Mouse (Mus musculus) MEL (cell line): ENCODE data around the gene Olfml3. TPM values are rescaled to one million over a fixed set of nuclear protein-coding genes. Genes with fewer than 3 reads are reported as not detected.

ENCODE experiments used
- DNase-seq: peaks from one replicate; pipeline ENCODE4 v3.0.0; 2011; ENCODE audit warnings: low read depth, low spot score
- H3K27ac ChIP-seq: 2 replicates; pipeline ENCODE4 v1.5.1; 2012; ENCODE audit warnings: low read depth, mild to moderate bottlenecking, control low read depth, low read length, moderate library complexity; ENCODE audit not compliant: control insufficient read depth
- H3K27me3 ChIP-seq, 2 experiments: fragments of 150-350 bp in 1 of 2; sonication (generic) in 1 of 2; 2 replicates each; pipeline ENCODE4 v1.6.1; 2012; ENCODE audit warnings: low read length in 2 of 2, mild to moderate bottlenecking in 2 of 2, improper control_type of control experiment in 1 of 2, moderate library complexity in 1 of 2; ENCODE audit not compliant: insufficient read depth in 2 of 2, control insufficient read depth in 1 of 2
- H3K36me3 ChIP-seq, 2 experiments: 2 replicates each; pipeline ENCODE4 v1.6.1; 2012 to 2014; ENCODE audit warnings: low read length in 2 of 2, improper control_type of control experiment in 1 of 2, inconsistent platforms in 1 of 2, mild to moderate bottlenecking in 1 of 2; ENCODE audit not compliant: insufficient read depth in 2 of 2, control insufficient read depth in 1 of 2
- H3K4me1 ChIP-seq, 2 experiments: fragments of 150-350 bp in 1 of 2; sonication (generic) in 1 of 2; 2 replicates each; pipeline ENCODE4 v1.6.1; 2012; ENCODE audit warnings: low read length in 2 of 2, improper control_type of control experiment in 1 of 2, mild to moderate bottlenecking in 1 of 2; ENCODE audit not compliant: insufficient read depth in 2 of 2, control insufficient read depth in 1 of 2
- H3K4me3 ChIP-seq, 2 experiments: fragments of 150-350 bp in 1 of 2; sonication (generic) in 1 of 2; 2 replicates each; pipeline ENCODE4 v1.5.1; 2012; ENCODE audit warnings: low read depth in 2 of 2, low read length in 2 of 2, mild to moderate bottlenecking in 2 of 2, moderate library complexity in 2 of 2, control low read depth in 1 of 2, improper control_type of control experiment in 1 of 2; ENCODE audit not compliant: control insufficient read depth in 1 of 2, insufficient read depth in 1 of 2
- H3K79me2 ChIP-seq: 2 replicates; pipeline ENCODE4 v1.6.1; 2012; ENCODE audit warnings: mild to moderate bottlenecking, low read length, moderate library complexity; ENCODE audit not compliant: control insufficient read depth, poor library complexity, insufficient read depth
- H3K9ac ChIP-seq: 2 replicates; pipeline ENCODE4 v1.6.1; 2012; ENCODE audit warnings: low read depth, mild to moderate bottlenecking, control low read depth, low read length, moderate library complexity; ENCODE audit not compliant: control insufficient read depth, poor library complexity, severe bottlenecking
- H3K9me3 ChIP-seq: fragments of 150-350 bp; sonication (generic); replicated peaks from 2 replicates; pipeline ENCODE4 v1.6.1; 2012; ENCODE audit warnings: mild to moderate bottlenecking, low read length, improper control_type of control experiment, moderate library complexity; ENCODE audit not compliant: insufficient read depth
- BHLHE40 ChIP-seq: IDR thresholded peaks from 2 replicates; pipeline ENCODE4 v1.6.1; 2012; ENCODE audit warnings: low read depth, mild to moderate bottlenecking, inconsistent platforms, low read length, improper control_type of control experiment, borderline replicate concordance
- CHD1 ChIP-seq: IDR thresholded peaks from 2 replicates; pipeline ENCODE4 v1.6.1; 2012; ENCODE audit warnings: low read depth, mild to moderate bottlenecking, inconsistent platforms, low read length, improper control_type of control experiment
- EP300 ChIP-seq, 2 experiments: IDR thresholded peaks; 2 replicates each; pipeline ENCODE4 v1.6.1; 2011; ENCODE audit warnings: improper control_type of control experiment in 2 of 2, low read length in 2 of 2, low read depth in 1 of 2, mild to moderate bottlenecking in 1 of 2
- ETS1 ChIP-seq: IDR thresholded peaks from 2 replicates; pipeline ENCODE4 v1.6.1; 2012; ENCODE audit warnings: low read depth, mild to moderate bottlenecking, inconsistent platforms, low read length, improper control_type of control experiment, moderate library complexity
- HCFC1 ChIP-seq: IDR thresholded peaks from 2 replicates; pipeline ENCODE4 v1.6.1; 2012; ENCODE audit warnings: low read depth, mild to moderate bottlenecking, inconsistent platforms, low read length, improper control_type of control experiment, moderate library complexity
- JUND ChIP-seq: IDR thresholded peaks from 2 replicates; pipeline ENCODE4 v1.6.1; 2011; ENCODE audit warnings: low read depth, mild to moderate bottlenecking, improper control_type of control experiment, low read length
- KAT2A ChIP-seq: conservative IDR thresholded peaks from 2 replicates; pipeline ENCODE4 v1.6.1; 2012; ENCODE audit warnings: low read depth, low read length, improper control_type of control experiment, inconsistent platforms
- MAFK ChIP-seq: IDR thresholded peaks from 2 replicates; pipeline ENCODE4 v1.6.1; 2011; ENCODE audit warnings: low read depth, mild to moderate bottlenecking, low read length, improper control_type of control experiment, borderline replicate concordance
- MAZ ChIP-seq: IDR thresholded peaks from 2 replicates; pipeline ENCODE4 v1.6.1; 2012; ENCODE audit warnings: low read depth, mild to moderate bottlenecking, inconsistent platforms, low read length, improper control_type of control experiment
- MYB ChIP-seq: IDR thresholded peaks from 2 replicates; pipeline ENCODE4 v1.6.1; 2011; ENCODE audit warnings: mild to moderate bottlenecking, low read depth, low read length, improper control_type of control experiment
- NRF1 ChIP-seq: IDR thresholded peaks from 2 replicates; pipeline ENCODE4 v1.6.1; 2014; ENCODE audit warnings: low read depth, mild to moderate bottlenecking, inconsistent platforms, low read length, improper control_type of control experiment, moderate library complexity; ENCODE audit not compliant: poor library complexity, insufficient read depth, severe bottlenecking
- POLR2A ChIP-seq, 2 experiments: IDR thresholded peaks; 2 replicates each; pipeline ENCODE4 v1.6.1; 2011 to 2012; ENCODE audit warnings: low read length in 2 of 2, mild to moderate bottlenecking in 2 of 2, control low read depth in 1 of 2, improper control_type of control experiment in 1 of 2, low read depth in 1 of 2, moderate library complexity in 1 of 2; ENCODE audit not compliant: control insufficient read depth in 1 of 2, insufficient read depth in 1 of 2, poor library complexity in 1 of 2
- POLR2AphosphoS2 ChIP-seq: IDR thresholded peaks from 2 replicates; pipeline ENCODE4 v1.6.1; 2011; ENCODE audit warnings: low read length, improper control_type of control experiment
- RAD21 ChIP-seq: IDR thresholded peaks from 2 replicates; pipeline ENCODE4 v1.6.1; 2011; ENCODE audit warnings: mild to moderate bottlenecking, low read depth, low read length, improper control_type of control experiment
- RCOR1 ChIP-seq: IDR thresholded peaks from 2 replicates; pipeline ENCODE4 v1.6.1; 2012; ENCODE audit warnings: low read depth, mild to moderate bottlenecking, inconsistent platforms, low read length, improper control_type of control experiment
- SMC3 ChIP-seq: IDR thresholded peaks from 2 replicates; pipeline ENCODE4 v1.6.1; 2011; ENCODE audit warnings: low read depth, low read length, improper control_type of control experiment
- TAL1 ChIP-seq: IDR thresholded peaks from 2 replicates; pipeline ENCODE4 v1.6.1; 2012; ENCODE audit warnings: mild to moderate bottlenecking, inconsistent platforms, low read length, moderate library complexity, mixed read lengths
- ZNF384 ChIP-seq: IDR thresholded peaks from 2 replicates; pipeline ENCODE4 v1.6.1; 2012; ENCODE audit warnings: low read depth, mild to moderate bottlenecking, inconsistent platforms, low read length, improper control_type of control experiment
- polyA plus RNA-seq, 2 experiments: library from polyadenylated mRNA; stranded (reverse) in 1 of 2; unstranded in 1 of 2; fragments of >175 nt in 1 of 2; fragments of >200 nt in 1 of 2; gene quantifications; 2 replicates each; pipeline versions ENCODE4 v1.2.1 to v1.2.4; 2012; ENCODE audit warnings: low replicate concordance in 2 of 2, low read depth in 1 of 2; ENCODE audit not compliant: insufficient read length in 2 of 2, insufficient read depth in 1 of 2, missing spikeins in 1 of 2
- total RNA-seq: library from RNA; depleted of rRNA; stranded (reverse); fragments of 300-350 nt; gene quantifications from 2 replicates; pipeline ENCODE4 v1.2.3, GENCODE M21; 2012

Olfml3 gene
- total and polyA plus RNA-seq, 3 experiments = 0.08 to 0.18 TPM; not detected in 1

DNA sequence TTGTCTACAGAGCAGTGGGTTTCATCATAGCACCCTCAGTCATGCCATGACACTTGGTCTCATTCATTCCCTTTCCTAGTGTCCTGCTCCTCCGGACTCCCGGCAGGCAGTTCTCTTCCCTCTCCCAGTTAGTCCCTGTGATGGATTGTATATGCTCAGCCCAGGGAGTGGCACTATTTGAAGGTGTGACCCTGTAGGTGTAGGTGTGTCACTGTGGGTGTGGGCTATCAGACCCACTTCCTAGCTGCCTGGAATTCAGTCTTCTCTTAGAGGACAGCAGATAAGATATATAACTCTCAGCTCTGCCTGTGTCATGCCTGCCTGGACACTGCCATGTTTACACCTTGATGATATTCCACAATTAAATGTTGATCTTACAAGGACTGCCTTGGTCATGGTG is 19.1 kb upstream of the Olfml3 start:
- Histone ChIP-seq H3K9ac (no peak overlapping the region), H3K27ac (no peak overlapping the region), H3K4me1 (no peaks in the 10 kb centered on the region), H3K4me3 (no peak overlapping the region), H3K27me3 (no peaks in the 10 kb centered on the region), H3K79me2 (no peaks in the 10 kb centered on the region), H3K9me3 (no peaks in the 10 kb centered on the region), H3K36me3 (peaks cover 0 to 25% of the 10 kb centered on the region in 2 experiments; a peak in 2 of 4 replicates)
- no peak for DNase-seq
- no peak for TF ChIP-seq KAT2A
- no peak for TF ChIP-seq ETS1
- TF ChIP-seq JUND = no peak
- TF ChIP-seq TAL1 = no peak
- TF ChIP-seq RCOR1 = no peak
- no peak for TF ChIP-seq RAD21
- no peak for TF ChIP-seq BHLHE40
- no peak for TF ChIP-seq HCFC1
- no peak for TF ChIP-seq MYB
- TF ChIP-seq SMC3 = no peak
- no peak for TF ChIP-seq CHD1
- no peak for TF ChIP-seq NRF1
- TF ChIP-seq ZNF384 = no peak

GRCm38 (mm10) chr3:103755351-103755750 is 17.6 kb upstream of the Olfml3 start:
- H3K27me3 ChIP-seq = no peaks in the 10 kb centered on the region
- no peak for DNase-seq
- no peaks in the 10 kb centered on the region for H3K79me2 ChIP-seq
- no peaks in the 10 kb centered on the region for H3K4me1 ChIP-seq
- no peaks in the 10 kb centered on the region for H3K9me3 ChIP-seq
- peaks cover 0 to 23% of the 10 kb centered on the region in 2 experiments; a peak in 2 of 4 replicates for H3K36me3 ChIP-seq
- H3K27ac ChIP-seq = no peak overlapping the region
- no peak overlapping the region for H3K4me3 ChIP-seq
- H3K9ac ChIP-seq = no peak overlapping the region
- no peak for TF ChIP-seq MAFK
- no peak for TF ChIP-seq NRF1
- TF ChIP-seq MAZ = no peak
- TF ChIP-seq EP300 (IDR thresholded peaks at IDR 0.05; ENCODE audit: low read depth in 1 of 2, low read length in 2 of 2) = no peak
- no peak for TF ChIP-seq KAT2A
- no peak for TF ChIP-seq POLR2AphosphoS2
- no peak for TF ChIP-seq POLR2A (IDR thresholded peaks at IDR 0.05; ENCODE audit: control insufficient read depth in 1 of 2, insufficient read depth in 1 of 2, low read depth in 1 of 2, low read length in 2 of 2, poor library complexity in 1 of 2)
- TF ChIP-seq TAL1 = no peak
